Mouse (Mus musculus) intestine, postnatal 0 days (tissue): ENCODE measurements around the gene Chaf1b. TPM values are rescaled to one million over a fixed set of nuclear protein-coding genes. Genes with fewer than 3 reads are reported as not detected.

Experiments used
- ATAC-seq: fragments of 200-750 bp; cut with Nextera tagmentation; 2 replicates; pipeline ENCODE4 v1.8.0; 2017; ENCODE audit warnings: mild to moderate bottlenecking, moderate TSS enrichment, moderate library complexity
- H3K27ac ChIP-seq: fragments of 300-500 bp; sonication (generic); 2 replicates; pipeline ENCODE4 v1.5.1; 2014; ENCODE audit warnings: mild to moderate bottlenecking, low read depth, low read length, moderate library complexity
- H3K27me3 ChIP-seq: fragments of 300-500 bp; sonication (generic); replicated peaks from 2 replicates; pipeline ENCODE4 v1.6.1; 2014; ENCODE audit warnings: low read length, mixed read lengths; ENCODE audit not compliant: control insufficient read depth, insufficient read depth
- H3K36me3 ChIP-seq: fragments of 300-500 bp; sonication (generic); 2 replicates; pipeline ENCODE4 v1.6.1; 2014; ENCODE audit warnings: mild to moderate bottlenecking, moderate library complexity; ENCODE audit not compliant: control insufficient read depth, insufficient read depth
- H3K4me1 ChIP-seq: fragments of 300-500 bp; sonication (generic); replicated peaks from 2 replicates; pipeline ENCODE4 v1.6.1; 2014; ENCODE audit warnings: antibody characterized with exemption, low read length, mixed read lengths; ENCODE audit not compliant: control insufficient read depth, insufficient read depth
- H3K4me2 ChIP-seq: fragments of 300-500 bp; sonication (generic); replicated peaks from 2 replicates; pipeline ENCODE4 v1.6.1; 2014; ENCODE audit warnings: low read depth, mild to moderate bottlenecking, moderate library complexity
- H3K4me3 ChIP-seq: fragments of 300-500 bp; sonication (generic); 2 replicates; pipeline ENCODE4 v1.5.1; 2014; ENCODE audit warnings: low read depth, low read length
- H3K9ac ChIP-seq: fragments of 300-500 bp; sonication (generic); 2 replicates; pipeline ENCODE4 v1.6.1; 2014; ENCODE audit warnings: mild to moderate bottlenecking, low read depth, low read length
- H3K9me3 ChIP-seq: fragments of 300-500 bp; sonication (generic); 2 replicates; pipeline ENCODE4 v1.6.1; 2016; ENCODE audit warnings: mixed run types; ENCODE audit not compliant: control insufficient read depth
- CTCF ChIP-seq: sonication (generic); IDR thresholded peaks from 2 replicates; pipeline ENCODE4 v1.5.1; 2016; ENCODE audit warnings: low read depth, mild to moderate bottlenecking, control low read depth, antibody characterized with exemption, moderate library complexity
- WGBS: fragments of 180-500 bp; shearing (Covaris S2); extraction: QIAGEN DNeasy Blood & Tissue Kit; methylation state at CpG from one replicate; pipeline ENCODE4 v1.1.7; 2014; 5-methylcytosine and 5-hydroxymethylcytosine counted together
- polyA plus RNA-seq: library from polyadenylated mRNA; unstranded; fragments of >200 nt; fragmentation: Nextera tagmentation; extraction: Ambion mirVana; gene quantifications from 2 replicates; pipeline ENCODE4 v1.2.1, GENCODE M21; 2015

The Chaf1b gene
- 18.6 and 19.4 TPM in 2 replicates for polyA plus RNA-seq

DNA sequence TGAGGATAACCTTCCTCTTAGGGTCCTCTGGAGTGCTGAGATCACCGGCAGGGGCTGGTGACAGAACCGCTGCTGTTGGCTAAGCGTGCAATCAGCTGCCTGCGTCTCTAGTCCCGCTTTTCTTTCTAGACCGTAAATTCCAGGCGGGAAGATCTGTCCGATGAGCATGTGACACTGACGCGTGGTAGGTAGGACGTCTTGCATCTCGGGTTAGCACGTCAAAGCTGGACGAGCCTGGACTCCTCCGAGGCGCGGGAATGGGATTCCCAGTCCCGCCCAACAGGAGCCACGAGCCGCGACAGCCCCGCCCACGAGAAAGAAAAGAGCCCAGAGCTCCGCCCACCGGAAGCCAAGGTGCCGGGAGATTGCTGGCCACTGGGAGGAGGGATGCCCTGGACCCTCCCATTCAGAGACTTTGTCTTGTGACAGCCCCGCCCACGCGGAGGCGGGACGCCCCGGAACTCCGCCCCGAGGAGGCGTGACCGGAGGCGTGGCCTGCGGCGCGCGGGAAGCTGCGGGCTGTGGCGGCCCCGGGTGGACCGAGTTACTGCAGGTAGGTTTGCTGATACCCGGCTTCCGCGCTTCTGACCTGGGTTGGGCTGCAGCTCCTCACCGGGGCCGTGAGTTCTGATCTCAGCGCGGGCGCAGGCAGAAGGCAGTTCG is at the start of gene Chaf1b:
TSS of gene Chaf1b (plus strand) at position 479 of the 663 bp plus-strand sequence.
- Histone ChIP-seq H3K27ac (peak within 1 kb of the TSS; percentile 0; the same call in 1 of the 2 replicates), H3K4me3 (peak within 1 kb of the TSS; percentile 87), H3K36me3 (no peaks in the 10 kb centered on the region), H3K27me3 (no peaks in the 10 kb centered on the region), H3K9me3 (no peaks in the 10 kb centered on the region), H3K4me1 (no peaks in the 10 kb centered on the region), H3K9ac (peak within 1 kb of the TSS; percentile 65), H3K4me2 (peak within 1 kb of the TSS; percentile 96)
- TF ChIP-seq CTCF = no peak
- ATAC-seq = peak; percentile 93
- WGBS = under 1% methylated on average over 54 of the region's 54 CpGs

DNA sequence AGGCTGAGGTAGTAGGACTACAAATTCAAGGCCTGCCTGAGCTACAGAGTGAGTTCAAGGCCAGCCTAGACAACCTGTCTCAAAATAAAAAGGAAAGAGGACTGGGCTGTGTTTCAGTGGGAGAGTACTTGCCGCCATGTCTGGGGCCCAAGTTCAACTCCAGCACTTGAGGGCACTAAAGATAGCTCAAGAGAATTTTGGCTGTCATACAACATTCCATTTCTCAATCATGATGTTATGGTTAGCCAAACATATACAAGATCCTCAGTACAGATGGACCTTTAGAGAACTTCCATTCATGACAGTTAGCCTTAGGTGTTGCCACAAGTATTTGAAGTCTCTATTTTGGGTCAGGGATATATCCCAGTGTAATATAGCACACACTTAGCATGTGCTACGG is 49.6 kb upstream of the Chaf1b start:
- Histone ChIP-seq H3K27me3 (no peaks in the 10 kb centered on the region), H3K27ac (no peak overlapping the region), H3K9me3 (no peaks in the 10 kb centered on the region), H3K36me3 (no peaks in the 10 kb centered on the region), H3K4me3 (no peak overlapping the region), H3K4me2 (0 out of 2 replicates have a peak overlapping the region, but pooled peaks have one; percentile 4), H3K9ac (no peak overlapping the region), H3K4me1 (peaks cover 6% of the 10 kb centered on the region; the same call in 1 of the 2 replicates)
- TF ChIP-seq CTCF = no peak
- ATAC-seq = no peak
- WGBS = 58% methylated on average over 2 of the region's 2 CpGs

GRCm38 (mm10) chr16:93839049-93839448 is 44.7 kb upstream of the Chaf1b start:
- Histone ChIP-seq H3K4me3 (no peak overlapping the region), H3K27me3 (no peaks in the 10 kb centered on the region), H3K36me3 (0 out of 2 replicates have a peak, but pooled peaks cover 2% of the 10 kb centered on the region), H3K9me3 (no peaks in the 10 kb centered on the region), H3K4me1 (peaks cover 6% of the 10 kb centered on the region; the same call in 1 of the 2 replicates), H3K9ac (no peak overlapping the region), H3K27ac (no peak overlapping the region), H3K4me2 (no peak overlapping the region)
- TF ChIP-seq CTCF = no peak
- 0 out of 2 replicates have a peak, but pooled peaks have one; percentile 31 for ATAC-seq
- WGBS = 38% methylated on average over 1 of the region's 1 CpGs

DNA sequence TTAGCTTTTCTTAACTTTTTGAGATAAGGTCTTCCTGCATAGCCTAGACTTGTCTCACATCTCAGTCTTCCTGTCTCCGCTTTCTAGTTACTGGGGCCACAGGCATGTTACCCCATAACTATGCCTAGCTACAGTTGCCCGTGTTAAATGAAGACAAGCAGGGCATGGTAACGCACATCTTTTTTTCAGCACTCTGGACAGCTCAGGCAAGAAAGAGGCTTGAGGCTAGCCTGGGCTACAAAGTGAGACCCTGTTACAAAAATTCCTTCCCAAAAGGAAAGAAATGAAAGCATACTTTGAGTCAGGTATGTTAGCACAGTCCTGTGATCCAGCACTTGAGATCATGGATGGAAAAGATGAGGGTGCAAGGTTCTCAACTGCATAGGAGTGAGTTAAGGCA is 33.2 kb upstream of the Chaf1b start:
- ATAC-seq = no peak
- H3K27ac ChIP-seq = no peak overlapping the region
- H3K4me1 ChIP-seq = no peaks in the 10 kb centered on the region
- H3K4me2 ChIP-seq = no peak overlapping the region
- WGBS = 96% methylated on average over 3 of the region's 3 CpGs
- H3K36me3 ChIP-seq = peaks cover 74% of the 10 kb centered on the region
- no peak overlapping the region for H3K4me3 ChIP-seq
- no peak for TF ChIP-seq CTCF
- H3K9me3 ChIP-seq = no peaks in the 10 kb centered on the region
- H3K9ac ChIP-seq = no peak overlapping the region
- no peaks in the 10 kb centered on the region for H3K27me3 ChIP-seq

GRCm38 (mm10) chr16:93859967-93860366 is 23.7 kb upstream of the Chaf1b start:
- Histone ChIP-seq H3K9ac (no peak overlapping the region), H3K27me3 (no peaks in the 10 kb centered on the region), H3K4me3 (no peak overlapping the region), H3K27ac (no peak overlapping the region), H3K4me1 (no peaks in the 10 kb centered on the region), H3K9me3 (no peaks in the 10 kb centered on the region), H3K36me3 (peaks cover 83% of the 10 kb centered on the region), H3K4me2 (no peak overlapping the region)
- WGBS = 77% methylated on average over 4 of the region's 4 CpGs
- TF ChIP-seq CTCF = no peak
- ATAC-seq = no peak

GRCm38 (mm10) chr16:93860686-93861085 is 23.0 kb upstream of the Chaf1b start:
- Histone ChIP-seq H3K4me3 (no peak overlapping the region), H3K27me3 (no peaks in the 10 kb centered on the region), H3K9ac (no peak overlapping the region), H3K4me1 (no peaks in the 10 kb centered on the region), H3K9me3 (no peaks in the 10 kb centered on the region), H3K27ac (no peak overlapping the region), H3K4me2 (no peak overlapping the region), H3K36me3 (peaks cover 83% of the 10 kb centered on the region)
- ATAC-seq = no peak
- no peak for TF ChIP-seq CTCF
